Mouse (Mus musculus) ovary, adult 18-20 months (tissue): ENCODE measurements around the gene Klhl5.

Experiments
- DNase-seq: peaks from one replicate; pipeline ENCODE4 v3.0.0; 2022; ENCODE audit warnings: low spot score, mixed read lengths

The Klhl5 gene

GRCm38 (mm10) chr5:65149706-65150105 is 42.4 kb downstream of the Klhl5 start:
- DNase-seq, result no peak

GRCm38 (mm10) chr5:65150376-65150955 is 43.1 kb downstream of the Klhl5 start:
- DNase-seq, result no peak

GRCm38 (mm10) chr5:65151276-65151675 is 43.9 kb downstream of the Klhl5 start:
- DNase-seq, result no peak

- no peak for DNase-seq
Observed at GRCm38 (mm10) chr5:65151767-65152166, 44.4 kb downstream of the Klhl5 start.

GRCm38 (mm10) chr5:65154287-65154686 is 46.9 kb downstream of the Klhl5 start:
- DNase-seq, result no peak

GRCm38 (mm10) chr5:65156853-65157252 is 49.5 kb downstream of the Klhl5 start:
- DNase-seq, result no peak

GRCm38 (mm10) chr5:65157412-65158381 is 50.4 kb downstream of the Klhl5 start:
- no peak for DNase-seq

- DNase-seq, result no peak
Observed at GRCm38 (mm10) chr5:65158696-65159305, 51.5 kb downstream of the Klhl5 start.

GRCm38 (mm10) chr5:65163001-65163400 is 55.7 kb downstream of the Klhl5 start:
- DNase-seq, result no peak

GRCm38 (mm10) chr5:65163489-65164092 is 56.3 kb downstream of the Klhl5 start:
- DNase-seq, result no peak

GRCm38 (mm10) chr5:65170206-65170605 is 62.9 kb downstream of the Klhl5 start:
- DNase-seq, result no peak

GRCm38 (mm10) chr5:65175035-65175917 is 67.9 kb downstream of the Klhl5 start:
- no peak for DNase-seq

GRCm38 (mm10) chr5:65175918-65176484 is 68.7 kb downstream of the Klhl5 start:
- no peak for DNase-seq

GRCm38 (mm10) chr5:65177026-65177514 is 69.7 kb downstream of the Klhl5 start:
- DNase-seq, result no peak

GRCm38 (mm10) chr5:65178477-65178876 is 71.1 kb downstream of the Klhl5 start:
- DNase-seq, result no peak

GRCm38 (mm10) chr5:65181160-65181793 is 73.9 kb downstream of the Klhl5 start:
- no peak for DNase-seq

GRCm38 (mm10) chr5:65181794-65182169 is 74.4 kb downstream of the Klhl5 start:
- no peak for DNase-seq

- no peak for DNase-seq
Observed at GRCm38 (mm10) chr5:65182268-65182667, 74.9 kb downstream of the Klhl5 start.

GRCm38 (mm10) chr5:65191601-65192000 is 84.3 kb downstream of the Klhl5 start:
- no peak for DNase-seq

- no peak for DNase-seq
Observed at GRCm38 (mm10) chr5:65194441-65194840, 87.1 kb downstream of the Klhl5 start.
